Mouse (Mus musculus): ENCODE results near the gene Tada3.
A peak's percentile ranks its signal among the peaks of the same experiment; 100 is the strongest.

The Tada3 gene

GRCm38 (mm10) chr6:113377496-113378385 lies at the start of gene Tada3, which contains the start of gene Arpc4:
Gene Tada3, minus strand, starts transcription at chr6:113377883.
Gene Arpc4, plus strand, starts transcription at chr6:113378115.
- DNase-seq (ENCODE audit: low spot score in 2 of 2) = peak; percentile 85 to 88

- DNase-seq (ENCODE audit: low spot score in 2 of 2) = no peak
Measured at GRCm38 (mm10) chr6:113427397-113427796, 49.7 kb upstream of the Tada3 start.

GRCm38 (mm10) chr6:113426696-113427095 lies 49.0 kb upstream of the Tada3 start:
- DNase-seq (ENCODE audit: low spot score in 2 of 2) = no peak

GRCm38 (mm10) chr6:113424187-113424586 lies 46.5 kb upstream of the Tada3 start:
- no peak for DNase-seq (ENCODE audit: low spot score in 2 of 2)

- DNase-seq (ENCODE audit: low spot score in 2 of 2) = no peak
Measured at GRCm38 (mm10) chr6:113423000-113423399, 45.3 kb upstream of the Tada3 start.

GRCm38 (mm10) chr6:113419199-113419587 lies 41.5 kb upstream of the Tada3 start, which contains the start of gene Rpusd3:
Gene Rpusd3, minus strand, starts transcription at chr6:113419340.
- peak; percentile 92 to 98 for DNase-seq (ENCODE audit: low spot score in 2 of 2)

- DNase-seq (ENCODE audit: low spot score in 2 of 2) = peak in 1 of 2 experiments; percentile 34
Measured at GRCm38 (mm10) chr6:113418441-113419198, 40.9 kb upstream of the Tada3 start.

GRCm38 (mm10) chr6:113416416-113416815 lies 38.7 kb upstream of the Tada3 start:
- DNase-seq (ENCODE audit: low spot score in 2 of 2) = no peak

GRCm38 (mm10) chr6:113410001-113410400 lies 32.3 kb upstream of the Tada3 start:
- DNase-seq (ENCODE audit: low spot score in 2 of 2) = no peak

GRCm38 (mm10) chr6:113406683-113407082 lies 29.0 kb upstream of the Tada3 start:
- DNase-seq (ENCODE audit: low spot score in 2 of 2) = no peak

- DNase-seq (ENCODE audit: low spot score in 2 of 2) = no peak
Measured at GRCm38 (mm10) chr6:113405483-113405882, 27.8 kb upstream of the Tada3 start.

GRCm38 (mm10) chr6:113404649-113405448 lies 27.2 kb upstream of the Tada3 start:
- DNase-seq (ENCODE audit: low spot score in 2 of 2) = no peak

- DNase-seq (ENCODE audit: low spot score in 2 of 2) = no peak
Measured at GRCm38 (mm10) chr6:113402094-113402493, 24.4 kb upstream of the Tada3 start.

GRCm38 (mm10) chr6:113396270-113397030 lies 18.8 kb upstream of the Tada3 start:
- DNase-seq (ENCODE audit: low spot score in 2 of 2) = no peak

- no peak for DNase-seq (ENCODE audit: low spot score in 2 of 2)
Measured at GRCm38 (mm10) chr6:113395501-113395900, 17.8 kb upstream of the Tada3 start.

- DNase-seq (ENCODE audit: low spot score in 2 of 2) = no peak
Measured at GRCm38 (mm10) chr6:113394811-113395210, 17.1 kb upstream of the Tada3 start.

GRCm38 (mm10) chr6:113393951-113394350 lies 16.3 kb upstream of the Tada3 start:
- no peak for DNase-seq (ENCODE audit: low spot score in 2 of 2)

- DNase-seq (ENCODE audit: low spot score in 2 of 2) = peak in 1 of 2 experiments; percentile 54
Measured at GRCm38 (mm10) chr6:113392387-113393071, 14.8 kb upstream of the Tada3 start.

- DNase-seq (ENCODE audit: low spot score in 2 of 2) = no peak
Measured at GRCm38 (mm10) chr6:113392015-113392386, 14.3 kb upstream of the Tada3 start.

GRCm38 (mm10) chr6:113390715-113391114 lies 13.0 kb upstream of the Tada3 start:
- DNase-seq (ENCODE audit: low spot score in 2 of 2) = no peak

Measured in frontal cortex, postnatal 14 days (tissue).